Mouse (Mus musculus) brain, embryonic 14.5 days (tissue): ENCODE data around the gene Fam161a.

Experiments
- CTCF ChIP-seq: fragments of 200-500 bp; IDR thresholded peaks from 2 replicates; pipeline ENCODE4 v1.5.1; 2012; ENCODE audit warnings: inconsistent platforms, mild to moderate bottlenecking, moderate library complexity, borderline replicate concordance; ENCODE audit not compliant: insufficient read depth, insufficient read length; ENCODE audit errors: extremely low read depth
- POLR2A ChIP-seq: fragments of 200-500 bp; IDR thresholded peaks from 2 replicates; pipeline ENCODE4 v1.6.1; 2012; ENCODE audit warnings: mild to moderate bottlenecking, inconsistent platforms, borderline replicate concordance; ENCODE audit not compliant: poor library complexity, insufficient read depth, insufficient read length, severe bottlenecking; ENCODE audit errors: extremely low read depth

- no peak for TF ChIP-seq CTCF
- TF ChIP-seq POLR2A: no peak
These were observed 17.5 kb upstream of the Fam161a start for GRCm38 (mm10) chr11:22989786-22990185.
